Mouse (Mus musculus) ES-Bruce4 (cell line): ENCODE measurements around the gene Gm36176.

Source experiments
- CTCF ChIP-seq: IDR thresholded peaks from one replicate; pipeline ENCODE4 v1.8.1; 2011; ENCODE audit warnings: low read depth, low read length
- EP300 ChIP-seq: IDR thresholded peaks from 2 replicates; pipeline ENCODE4 v1.6.1; 2011; ENCODE audit warnings: low read depth, low read length; ENCODE audit not compliant: insufficient read depth
- POLR2A ChIP-seq: IDR thresholded peaks from one replicate; pipeline ENCODE4 v1.8.1; 2011; ENCODE audit warnings: low read length; ENCODE audit not compliant: insufficient read depth

DNA sequence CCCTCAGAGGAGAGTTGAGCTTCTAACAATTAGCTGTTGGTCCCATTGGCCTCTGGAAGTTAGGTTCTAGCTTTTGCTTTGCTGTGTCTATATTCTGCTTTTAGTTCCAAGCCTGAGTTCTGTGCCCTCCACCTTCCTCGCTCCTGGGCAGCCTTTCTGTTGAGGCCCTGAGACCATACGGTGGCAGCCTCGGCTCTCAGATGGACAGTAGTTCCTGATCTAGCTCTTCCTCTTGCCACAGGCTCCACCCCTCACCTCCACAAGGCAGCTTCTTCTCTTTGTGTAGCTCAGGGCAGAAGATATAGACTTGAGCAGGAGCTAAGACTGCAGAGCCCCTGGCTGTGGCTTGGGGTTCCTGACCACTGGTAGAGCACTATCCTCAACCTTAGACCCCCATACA, 33.7 kb downstream of the Gm36176 start:
- TF ChIP-seq POLR2A, result no peak
- TF ChIP-seq EP300, result no peak
- no peak for TF ChIP-seq CTCF
